Mouse (Mus musculus) adipocyte (in vitro differentiated cells): ENCODE measurements at regions not wholly inside any gene's neighbourhood (a gene's known extent, or its start where the extent isn't known, plus 50 kb on each side); places are given as distances from the start of the nearest gene placed in this dataset.

ENCODE experiments used
- DNase-seq: peaks from one replicate; pipeline ENCODE4 v3.0.0-alpha.2; 2016; ENCODE audit warnings: low spot score

DNA sequence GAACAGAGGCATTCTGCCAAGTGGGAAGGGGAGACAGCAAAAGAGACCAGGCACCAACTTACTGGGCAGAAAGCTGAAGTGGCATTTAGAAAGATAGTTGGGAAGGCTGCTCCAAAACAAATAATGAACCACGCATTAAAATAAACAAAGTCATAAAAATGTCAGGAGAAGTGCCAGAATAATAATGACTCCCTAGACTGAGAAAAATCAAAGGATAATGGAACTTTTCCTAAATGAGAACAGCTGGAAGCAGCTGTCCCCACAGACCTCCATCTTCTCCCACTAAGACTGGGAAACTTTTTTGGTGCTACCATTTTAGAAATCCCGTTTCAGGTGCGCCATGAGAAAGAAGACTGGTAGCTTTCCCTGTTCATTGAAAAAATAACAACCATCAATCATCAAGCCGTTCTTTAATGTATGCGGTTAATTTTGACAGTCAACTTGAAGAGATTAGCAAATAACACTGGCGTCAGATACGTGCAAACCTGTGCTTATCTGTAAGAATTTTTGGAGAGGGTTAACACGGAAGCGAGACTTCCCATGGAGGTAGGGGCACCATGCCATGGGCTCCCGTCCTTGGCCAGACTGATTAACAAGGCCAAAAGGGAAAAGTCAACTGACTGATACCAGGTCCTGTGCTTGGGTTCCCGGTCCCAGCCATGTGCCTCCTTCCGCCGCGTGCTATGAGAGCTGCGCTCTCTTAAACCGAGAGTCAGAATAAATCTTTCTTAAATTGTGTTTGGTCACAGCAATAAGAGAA lies 286.1 kb upstream of the Id4 start:
- no peak for DNase-seq

DNA sequence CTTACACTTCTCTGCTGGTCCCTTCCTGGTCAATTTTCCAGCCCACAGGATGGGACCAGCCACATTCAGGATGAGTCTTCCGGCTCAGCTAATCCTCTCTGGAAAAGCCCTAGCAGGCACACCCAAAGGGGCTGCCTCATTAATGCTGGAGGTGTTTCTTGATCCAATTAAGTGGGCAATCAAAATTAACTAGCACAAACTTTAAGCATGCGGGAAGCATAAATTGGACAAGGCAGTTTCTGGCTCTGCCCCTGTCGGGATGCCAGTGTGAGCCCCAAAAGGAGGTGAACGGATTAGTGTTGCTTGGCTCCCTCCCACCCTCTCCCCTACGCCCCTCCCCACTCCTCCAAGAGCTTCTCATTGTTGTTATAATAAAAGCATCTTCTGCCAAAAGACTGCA lies 262.5 kb upstream of the Id4 start:
- no peak for DNase-seq

DNA sequence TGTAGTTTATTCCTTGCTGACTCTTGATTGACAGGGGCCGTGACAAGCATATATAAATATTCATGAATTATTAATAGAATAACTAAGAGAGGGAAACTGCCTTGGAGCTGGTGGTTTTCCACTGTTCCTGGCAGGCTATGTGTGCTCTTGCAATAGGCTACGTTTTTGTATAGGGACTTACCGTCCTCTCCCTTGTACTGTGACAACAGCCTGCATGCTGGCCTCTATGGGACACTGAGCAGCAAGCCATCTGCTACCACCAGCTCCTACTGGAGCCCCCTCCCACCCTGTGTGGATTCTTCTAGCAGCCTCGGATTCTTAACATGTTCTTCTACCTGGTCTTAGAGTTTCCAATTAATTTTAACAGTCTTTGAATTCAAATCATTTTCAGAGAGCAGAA lies 261.6 kb upstream of the Id4 start:
- no peak for DNase-seq

DNA sequence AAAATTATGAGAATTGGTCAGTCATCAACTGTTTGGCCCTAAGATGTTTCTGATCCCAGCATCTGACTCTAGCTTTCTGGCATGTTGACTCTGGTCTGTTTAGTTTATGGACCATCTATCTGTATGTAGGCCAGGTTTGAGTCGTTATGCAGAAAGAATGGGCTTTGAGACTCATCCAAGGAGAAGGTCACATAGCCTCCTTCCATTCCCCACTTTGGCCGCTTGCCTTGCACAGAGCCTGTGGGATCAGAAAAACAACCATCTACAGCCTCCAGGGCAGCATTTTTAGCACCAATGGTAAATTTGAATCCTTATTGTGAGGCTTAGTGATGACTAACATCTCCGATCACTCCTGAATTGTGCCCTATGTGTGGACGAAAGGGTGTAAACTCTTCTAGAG lies 257.9 kb upstream of the Id4 start:
- DNase-seq = no peak

DNA sequence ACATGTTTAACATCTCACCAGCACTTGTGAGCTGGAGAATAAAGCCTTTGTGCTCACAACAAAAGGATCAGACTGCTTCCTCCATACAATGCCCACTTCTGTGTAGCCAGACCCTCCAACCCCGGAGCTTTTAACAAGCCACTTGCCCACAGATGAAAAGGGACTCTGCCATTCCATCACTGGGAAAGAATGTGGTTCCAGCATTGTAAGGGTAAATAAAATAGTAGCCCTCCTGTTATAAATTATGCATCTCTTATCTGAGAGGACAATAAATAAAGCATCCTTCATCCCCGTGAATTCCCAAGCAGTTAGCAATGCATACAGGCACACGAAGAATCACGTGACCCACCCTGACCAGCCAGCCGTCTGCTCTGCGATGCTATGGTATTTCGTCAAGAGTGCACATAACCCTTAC lies 247.7 kb upstream of the Id4 start:
- DNase-seq = no peak

DNA sequence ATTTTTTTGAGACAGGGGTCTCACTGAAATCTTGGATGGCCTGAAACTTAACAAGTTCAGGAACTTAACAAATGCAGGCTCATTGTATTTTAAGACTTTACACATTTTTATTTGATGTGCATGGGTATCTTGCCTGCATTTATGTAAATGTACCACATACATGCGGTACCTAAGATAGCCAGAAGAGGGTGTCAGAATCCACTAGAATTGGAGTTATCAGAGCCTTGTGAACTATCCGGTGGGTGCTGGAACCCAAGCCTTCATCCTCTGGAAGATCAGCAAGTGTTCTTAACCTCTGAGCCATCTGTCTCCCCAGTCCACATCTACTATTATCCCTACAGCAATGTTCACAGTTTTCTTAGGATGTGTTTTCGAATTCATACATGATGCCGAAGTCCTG lies 245.7 kb upstream of the Id4 start:
- DNase-seq = no peak

DNA sequence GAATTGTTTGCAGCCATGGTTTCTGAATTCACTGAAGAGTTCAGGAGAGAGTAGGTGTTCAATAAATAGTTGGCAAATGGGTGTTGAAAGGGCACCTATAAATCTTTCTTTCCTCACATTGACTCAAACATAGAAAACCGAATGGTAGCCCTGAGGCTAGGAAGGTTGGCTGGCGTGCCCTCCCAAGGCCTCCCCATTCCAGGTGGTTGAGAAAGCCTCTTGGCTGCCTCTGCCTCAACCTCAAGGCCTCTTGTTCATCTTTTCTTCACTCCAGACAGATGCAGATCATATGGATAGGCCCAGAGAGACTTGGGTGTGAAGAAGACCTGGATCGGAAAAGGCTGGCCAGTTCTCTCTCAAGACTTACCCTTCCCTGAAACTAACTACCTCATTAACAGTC lies 245.0 kb upstream of the Id4 start:
- DNase-seq = no peak

DNA sequence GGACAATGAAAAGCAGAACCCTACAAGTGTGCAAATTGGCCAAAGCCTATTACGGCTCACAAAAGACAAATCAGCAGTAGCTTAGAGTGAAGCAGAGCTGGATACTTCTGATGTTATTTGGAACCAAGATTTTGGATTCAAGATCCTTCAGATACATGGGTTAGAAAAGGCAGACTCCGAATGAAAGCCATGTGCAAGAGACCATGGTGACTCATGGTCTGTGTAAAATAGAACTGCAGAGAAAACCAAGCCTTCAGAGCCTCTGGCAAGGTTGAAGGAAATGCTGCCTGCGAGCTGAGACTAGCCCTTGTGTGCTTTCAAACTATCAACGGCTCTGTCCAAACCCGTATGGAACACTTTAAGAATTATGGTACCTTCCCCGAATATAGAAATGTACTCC lies 244.4 kb upstream of the Id4 start:
- no peak for DNase-seq

DNA sequence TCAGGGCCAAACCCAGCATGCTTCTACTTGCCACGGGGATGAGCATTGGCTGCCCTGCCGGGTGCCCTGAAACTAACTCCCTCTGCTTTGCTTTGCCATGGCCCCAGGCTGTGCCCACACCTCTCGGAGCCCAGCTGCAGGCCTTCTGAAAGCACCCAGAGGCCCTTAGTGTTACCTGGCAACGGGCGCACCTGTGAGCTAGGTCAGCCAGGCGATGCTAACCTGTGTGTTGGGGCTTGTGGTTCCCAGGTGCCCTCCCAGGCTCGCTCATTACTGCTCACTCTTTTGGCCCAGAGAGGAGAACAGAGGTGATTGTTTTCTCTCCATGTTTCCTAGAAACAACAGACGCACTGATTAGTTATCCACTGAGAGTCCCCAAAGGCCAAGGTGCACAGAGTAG lies 243.4 kb upstream of the Id4 start:
- DNase-seq = no peak

DNA sequence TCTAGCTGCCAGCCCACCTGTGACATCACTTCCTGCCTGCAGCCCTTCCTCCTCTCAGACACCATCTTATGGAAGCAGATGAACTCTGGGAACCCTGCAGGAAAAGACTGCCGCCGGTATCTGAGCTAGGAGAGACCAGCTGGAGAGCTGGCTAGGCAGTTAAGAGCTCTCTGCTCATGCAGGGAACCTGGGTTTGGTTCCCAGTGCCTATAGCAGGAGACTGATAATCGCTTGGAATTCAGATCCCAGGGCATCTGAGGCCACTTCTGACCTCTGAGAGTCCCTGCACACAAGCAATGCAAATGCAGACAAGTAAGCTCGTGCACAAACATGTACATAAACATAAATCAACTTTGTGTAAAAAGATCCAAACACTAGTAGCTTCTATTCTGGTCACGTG lies 242.4 kb upstream of the Id4 start:
- no peak for DNase-seq

DNA sequence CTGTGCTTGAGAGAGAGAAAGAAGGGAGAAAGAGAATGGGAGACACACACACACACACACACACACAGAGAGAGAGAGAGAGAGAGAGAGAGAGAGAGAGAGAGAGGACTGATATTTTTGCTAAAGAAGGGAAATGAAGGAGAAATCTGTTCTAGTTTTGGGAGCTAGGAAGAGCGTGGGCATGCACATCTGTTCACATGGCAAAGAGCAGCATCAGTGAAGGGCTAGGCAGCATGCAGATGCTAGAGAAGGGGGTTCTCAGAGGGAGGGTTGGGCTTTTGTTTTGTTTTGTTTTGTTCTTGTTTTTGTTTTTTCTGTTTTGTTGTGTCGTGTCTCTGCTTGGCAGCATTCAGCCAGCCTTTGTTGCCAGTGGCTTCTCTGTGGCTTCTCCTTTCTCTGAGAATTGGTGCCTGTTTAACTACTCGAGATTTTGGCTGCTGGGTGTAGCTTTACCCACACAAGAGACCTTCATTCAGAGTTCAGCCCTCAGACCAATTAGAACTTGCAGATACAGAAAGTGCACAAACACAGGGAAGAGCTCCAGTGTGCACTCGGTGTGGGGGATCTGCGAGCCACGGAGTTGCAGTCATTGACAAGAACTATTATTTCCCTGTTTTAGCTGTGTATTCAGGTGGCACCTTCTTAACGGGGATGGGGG lies 237.9 kb upstream of the Id4 start:
- DNase-seq = no peak

DNA sequence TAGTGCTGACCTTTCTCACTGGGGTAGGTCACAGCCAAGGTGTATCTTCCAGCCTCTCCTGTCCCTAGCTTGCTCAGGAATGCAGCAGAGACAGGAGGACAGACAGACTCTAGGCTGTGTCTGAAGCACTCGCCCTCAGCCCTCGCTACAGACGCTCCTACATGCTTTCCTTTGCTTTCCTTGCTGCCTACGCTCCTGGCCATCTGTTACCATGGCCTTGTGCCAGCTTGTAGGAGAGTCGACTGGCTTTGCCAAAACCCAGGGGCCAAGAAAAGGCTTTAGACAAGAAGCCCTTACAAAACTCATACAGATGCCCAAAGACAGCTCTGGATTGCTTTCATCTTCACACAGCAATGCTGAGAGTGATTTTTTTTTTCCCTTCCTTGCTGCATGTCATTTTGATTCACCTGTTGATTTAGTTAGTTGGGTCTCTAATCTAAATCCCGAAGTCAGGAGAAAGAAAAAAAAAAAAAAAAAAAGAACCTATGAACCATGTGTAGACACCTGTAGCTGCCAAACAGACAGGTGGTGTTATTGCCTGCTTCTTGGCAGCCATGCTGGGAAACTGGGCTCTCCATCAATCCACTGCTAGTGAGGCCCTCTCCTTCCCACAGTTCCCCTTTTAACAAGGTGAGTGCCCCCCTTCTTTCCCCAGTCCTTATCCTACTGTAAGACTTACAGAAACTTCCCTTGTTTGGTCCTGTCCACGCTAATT lies 233.1 kb upstream of the Id4 start:
- peak; percentile 33 for DNase-seq

DNA sequence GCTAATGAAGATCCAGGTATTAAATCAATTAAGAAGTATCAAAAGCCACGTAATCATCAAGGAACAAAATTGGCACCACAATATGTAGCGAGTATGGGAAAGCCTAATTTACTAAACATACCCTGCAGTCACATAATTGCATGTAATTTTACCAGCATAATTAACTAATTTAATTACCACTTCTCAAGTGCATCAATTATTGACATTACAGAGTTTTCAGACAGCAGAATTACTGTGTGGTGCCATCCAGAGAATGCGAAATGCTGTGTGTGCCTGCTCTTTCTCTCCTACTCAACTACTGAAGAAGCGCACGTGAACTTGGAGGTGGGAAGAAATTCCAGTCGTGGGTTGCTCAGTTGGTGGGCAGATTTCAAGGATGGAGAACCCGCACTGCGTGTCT lies 229.5 kb upstream of the Id4 start:
- no peak for DNase-seq

DNA sequence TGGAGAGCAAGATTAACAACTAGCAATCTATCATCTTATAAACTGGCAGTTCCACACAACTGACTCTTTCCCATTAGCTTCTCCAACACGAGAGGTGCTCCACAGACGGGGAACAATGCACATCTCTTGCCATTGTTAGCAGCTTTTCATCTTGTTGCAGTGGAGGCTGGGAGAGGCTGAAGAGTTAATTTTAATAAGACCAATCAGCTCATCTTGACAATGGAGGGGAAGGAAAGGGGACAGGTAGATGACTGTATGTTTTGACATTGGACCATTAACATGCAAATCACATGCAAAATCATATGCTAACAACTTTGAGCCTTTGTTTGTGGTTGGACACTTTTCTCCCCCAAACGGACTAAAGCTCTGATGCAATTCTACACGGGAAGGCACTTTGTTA lies 218.9 kb upstream of the Id4 start:
- DNase-seq = no peak

DNA sequence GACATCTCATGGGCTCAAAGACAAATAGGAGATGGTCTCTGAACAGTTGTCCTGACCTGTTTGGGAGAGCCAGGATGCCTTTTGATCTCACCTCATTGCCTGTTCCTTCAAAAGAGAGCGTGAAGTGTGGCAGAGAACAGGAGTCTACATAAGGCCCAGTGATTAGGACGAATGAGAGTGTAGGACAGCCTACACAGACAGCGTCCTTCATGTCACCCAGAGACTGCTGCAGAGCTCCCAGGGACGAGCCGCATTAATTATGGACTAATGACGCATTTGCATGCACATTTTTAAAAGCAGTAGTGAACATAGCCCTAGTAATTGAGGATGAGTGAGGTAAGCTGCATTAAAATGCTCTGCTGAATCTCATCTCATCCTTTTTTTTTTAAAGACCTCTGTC lies 218.5 kb upstream of the Id4 start:
- DNase-seq = no peak

DNA sequence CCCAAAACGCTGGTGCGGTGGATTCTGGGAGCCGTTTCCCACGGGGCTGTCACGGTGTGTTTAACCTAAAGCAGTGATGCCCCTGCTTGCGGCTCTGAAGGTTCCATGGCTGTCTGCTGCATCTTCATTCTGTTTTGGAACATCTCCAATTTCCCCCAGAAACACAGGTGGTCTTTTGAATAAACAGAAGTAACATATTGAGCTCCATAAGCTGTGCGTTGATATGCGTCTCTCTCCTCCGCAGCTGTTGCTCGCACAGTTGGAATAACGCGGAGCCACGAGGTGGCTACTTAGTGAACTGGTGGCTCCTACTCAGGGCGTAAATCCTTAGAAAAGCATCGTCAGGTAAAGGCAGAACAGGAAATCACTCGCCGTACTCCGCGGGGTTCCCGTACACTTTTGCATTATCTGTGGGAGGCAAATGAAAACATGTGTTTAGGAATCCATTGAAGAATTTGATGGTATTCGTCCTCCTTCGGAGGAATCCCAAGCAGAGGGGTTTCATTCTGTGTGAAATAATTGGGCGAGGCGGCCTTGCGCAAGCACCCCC lies 214.8 kb upstream of the Id4 start:
- DNase-seq = no peak

DNA sequence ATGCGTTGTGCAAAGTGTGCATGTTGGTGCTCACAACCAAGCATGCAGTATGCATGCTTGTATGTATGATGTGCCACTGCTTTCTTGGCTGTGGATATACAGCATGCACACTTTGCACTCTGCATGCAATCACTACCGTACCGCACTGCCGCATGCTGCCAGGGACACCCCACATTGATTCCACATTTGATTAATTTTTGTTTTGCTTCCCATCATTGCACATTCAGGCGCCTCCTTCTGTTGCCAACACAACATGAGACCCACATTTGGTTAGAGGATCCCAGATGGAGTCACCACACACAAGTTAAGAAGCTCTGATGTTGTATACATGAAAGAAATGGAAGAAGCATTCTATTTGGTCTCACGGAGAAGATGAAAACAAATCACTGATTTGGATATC lies 211.2 kb upstream of the Id4 start:
- no peak for DNase-seq

DNA sequence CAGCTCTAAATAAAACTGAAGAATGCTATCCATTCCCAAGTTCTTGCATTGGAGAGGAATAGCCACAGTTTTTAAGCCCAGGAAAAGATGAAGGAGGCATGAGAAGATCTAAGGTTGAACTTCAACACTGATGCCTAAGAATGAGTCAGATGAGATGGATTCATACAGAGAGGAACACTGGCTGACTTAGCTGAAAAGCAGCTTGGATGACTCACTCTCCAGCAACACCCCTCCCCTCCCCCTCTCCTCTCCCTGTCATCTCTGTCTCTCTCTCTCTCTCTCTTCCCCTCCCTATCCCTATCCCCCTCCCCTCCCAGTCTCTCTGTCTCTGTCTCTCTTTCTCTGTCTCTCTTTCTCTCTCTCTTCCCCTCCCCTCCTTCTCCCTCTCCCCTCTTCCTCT lies 186.4 kb upstream of the Id4 start:
- peak; percentile 7 for DNase-seq

DNA sequence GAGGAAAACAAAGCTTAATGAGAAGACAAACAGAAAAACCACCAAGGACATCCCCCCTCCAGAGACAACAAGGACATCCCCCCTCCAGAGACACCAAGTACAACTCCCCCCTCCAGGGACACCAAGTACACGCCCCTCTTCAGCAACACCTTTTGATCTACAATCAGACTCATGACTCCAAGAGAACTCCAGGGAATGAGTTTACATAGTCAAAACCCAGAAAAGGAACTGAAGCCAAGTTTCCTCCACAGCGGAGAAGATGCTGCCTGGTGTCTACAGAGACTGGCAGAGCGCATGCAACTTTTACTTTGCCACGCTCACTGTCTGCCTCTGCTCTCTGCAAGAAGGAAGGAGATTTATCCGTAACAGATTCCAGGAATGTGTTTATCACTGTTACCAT lies 185.7 kb upstream of the Id4 start:
- DNase-seq = no peak

DNA sequence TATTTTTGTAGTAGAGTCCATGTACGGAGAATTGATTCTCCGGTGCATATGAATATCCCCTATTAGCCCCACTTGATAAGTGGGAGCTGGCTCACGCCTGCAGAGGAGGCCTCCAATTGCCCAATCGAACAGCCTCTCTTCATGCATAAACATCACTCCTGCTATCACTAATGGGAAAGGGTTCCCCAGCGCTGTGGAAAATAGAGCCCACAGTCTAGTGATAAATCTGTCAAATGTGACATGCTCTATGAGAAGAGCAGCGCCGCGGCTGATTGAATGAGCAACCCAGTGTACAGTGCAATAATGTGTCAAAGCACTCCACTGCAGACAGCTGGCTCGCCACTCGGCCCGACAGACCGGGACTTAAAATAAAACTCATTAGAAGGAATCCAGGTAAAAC lies 182.8 kb upstream of the Id4 start:
- DNase-seq = no peak

DNA sequence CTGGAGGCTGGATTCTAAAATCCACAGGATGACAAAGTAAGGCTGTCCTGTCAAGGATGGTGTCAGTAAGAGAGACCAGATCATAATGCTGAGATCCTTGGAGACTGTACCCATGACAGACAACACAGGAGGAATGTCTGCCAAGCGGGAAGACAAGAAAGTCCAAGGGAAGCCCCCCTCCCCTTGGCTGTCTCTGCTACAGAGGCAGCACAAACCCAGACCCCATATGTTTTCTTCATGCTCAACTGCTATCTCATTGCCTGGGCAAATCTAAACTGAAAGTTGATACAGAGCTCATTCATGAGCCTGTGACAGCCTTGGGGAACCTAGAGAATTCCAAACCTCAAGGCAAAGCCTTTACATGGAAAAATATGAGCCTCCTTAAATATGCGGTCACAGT lies 177.7 kb upstream of the Id4 start:
- DNase-seq = no peak

DNA sequence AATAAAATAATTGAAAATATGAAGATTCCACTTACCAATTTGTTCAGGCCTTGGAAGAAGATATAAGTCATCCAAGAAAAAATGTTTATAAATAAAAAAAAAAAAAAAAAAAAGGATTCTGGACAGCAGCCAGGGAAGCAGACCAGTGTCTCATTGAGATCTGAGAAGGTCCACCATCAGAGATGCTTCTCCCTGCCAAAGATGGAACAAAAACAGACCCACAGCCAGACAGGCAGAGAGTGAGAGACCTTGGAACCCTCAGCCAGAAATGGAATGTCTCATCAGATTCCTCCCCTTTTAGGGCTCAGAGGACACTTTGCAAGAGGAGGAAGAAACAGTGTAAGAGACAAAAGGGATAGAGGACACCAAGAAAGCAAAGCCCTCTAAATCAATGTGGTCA lies 177.2 kb upstream of the Id4 start:
- no peak for DNase-seq
